Mouse (Mus musculus): ENCODE measurements around the gene Keap1. TPM values are rescaled to one million over a fixed set of nuclear protein-coding genes. Genes with fewer than 3 reads are reported as not detected.
"Not testable (repeated sequence)": the region's sequence is repeated elsewhere in the genome, so short reads cannot be mapped to it uniquely, and the experiment has no call there.

Gene Keap1
- polyA plus RNA-seq, 1 experiment = 41.5 TPM

DNA sequence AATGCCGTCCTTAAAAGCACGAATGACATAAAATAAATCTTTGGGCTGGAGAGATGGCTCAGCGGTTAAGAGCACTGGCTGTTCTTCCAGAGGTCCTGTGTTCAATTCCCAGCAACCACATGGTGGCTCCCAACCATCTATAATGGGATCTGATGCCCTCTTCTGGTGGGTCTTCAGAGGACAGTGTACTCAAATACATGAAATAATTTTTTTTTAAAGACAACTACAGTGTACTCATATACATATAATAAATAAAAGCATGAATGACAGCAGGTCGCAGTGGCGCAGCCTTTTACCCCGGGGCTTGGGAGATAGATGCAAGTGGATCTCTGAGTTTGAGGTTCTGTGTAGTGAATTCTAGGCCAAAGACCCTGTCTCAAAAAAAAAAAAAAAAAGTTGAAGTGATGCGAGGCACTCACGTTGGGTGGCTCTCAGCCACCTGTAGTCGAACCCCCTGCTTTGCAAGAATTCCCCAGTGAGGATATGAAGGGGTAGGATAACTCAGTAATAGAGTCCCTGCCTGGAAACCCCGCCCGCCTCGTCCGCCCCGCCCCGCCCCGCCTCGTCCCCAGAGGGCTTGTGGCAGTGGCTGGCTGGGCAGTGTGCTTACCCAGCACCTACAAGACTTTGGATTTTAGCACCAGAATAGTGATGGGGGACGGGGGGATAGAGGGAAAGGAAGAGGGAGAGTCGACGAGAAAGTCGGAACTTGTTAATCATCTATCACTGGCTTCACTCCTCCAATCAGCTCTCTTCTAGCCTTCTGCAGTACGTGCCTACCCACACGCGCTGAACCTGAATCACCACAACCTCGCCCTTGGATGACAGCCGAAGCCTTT, 14.4 kb downstream of the Keap1 start:
- no peaks in the 10 kb centered on the region for H3K79me3 ChIP-seq (ENCODE audit: low read depth)
- no peaks in the 10 kb centered on the region for H3K79me2 ChIP-seq (ENCODE audit: control insufficient read depth, insufficient read depth)
- peaks cover 2% of the 10 kb centered on the region for H3K36me3 ChIP-seq (ENCODE audit: control insufficient read depth, insufficient read depth)
- no peaks in the 10 kb centered on the region for H3K27me3 ChIP-seq (ENCODE audit: control insufficient read depth, insufficient read depth, insufficient read length)
- no peak for TF ChIP-seq MYOG (IDR thresholded peaks at IDR 0.05; ENCODE audit: control insufficient read depth, extremely low read depth, insufficient read length)
- TF ChIP-seq CEBPB (IDR thresholded peaks at IDR 0.05; ENCODE audit: low read depth) = no peak
- TF ChIP-seq MAX (IDR thresholded peaks at IDR 0.05) = peak; percentile 46
- H3K4me3 ChIP-seq (ENCODE audit: insufficient read depth, poor library complexity, severe bottlenecking) = no peak overlapping the region
- H3ac ChIP-seq (ENCODE audit: control insufficient read depth, insufficient read length, low read depth) = no peak overlapping the region

DNA sequence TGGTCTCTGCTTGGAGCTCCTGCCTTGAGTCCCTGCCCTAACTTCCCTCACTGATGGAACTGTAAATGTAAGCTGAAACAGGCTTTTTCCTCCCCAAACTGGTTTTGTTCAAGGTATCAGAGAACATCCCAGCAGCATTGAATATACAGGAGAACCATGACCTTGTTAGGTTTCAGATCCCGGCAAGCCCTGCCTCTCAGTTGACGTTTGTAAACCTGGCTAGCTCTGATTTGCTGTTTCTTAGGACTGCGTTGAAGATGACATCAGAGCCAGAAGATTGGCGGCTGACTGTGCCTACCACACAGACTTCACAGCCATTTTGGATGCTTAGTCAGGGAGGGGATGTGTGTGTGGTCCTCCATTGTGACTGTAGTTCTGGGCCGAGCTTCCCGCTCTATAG, 15.3 kb downstream of the Keap1 start:
- Histone ChIP-seq H3K79me3 (ENCODE audit: low read depth) (no peaks in the 10 kb centered on the region), H3K27me3 (ENCODE audit: control insufficient read depth, insufficient read depth, insufficient read length) (no peaks in the 10 kb centered on the region), H3K36me3 (ENCODE audit: control insufficient read depth, insufficient read depth) (no peaks in the 10 kb centered on the region), H3ac (ENCODE audit: control insufficient read depth, insufficient read length, low read depth) (no peak overlapping the region), H3K4me3 (ENCODE audit: insufficient read depth, poor library complexity, severe bottlenecking) (no peak overlapping the region), H3K79me2 (ENCODE audit: control insufficient read depth, insufficient read depth) (no peaks in the 10 kb centered on the region)
- TF ChIP-seq CTCF (IDR thresholded peaks at IDR 0.05; ENCODE audit: control insufficient read depth, insufficient read depth, insufficient read length) = no peak

DNA sequence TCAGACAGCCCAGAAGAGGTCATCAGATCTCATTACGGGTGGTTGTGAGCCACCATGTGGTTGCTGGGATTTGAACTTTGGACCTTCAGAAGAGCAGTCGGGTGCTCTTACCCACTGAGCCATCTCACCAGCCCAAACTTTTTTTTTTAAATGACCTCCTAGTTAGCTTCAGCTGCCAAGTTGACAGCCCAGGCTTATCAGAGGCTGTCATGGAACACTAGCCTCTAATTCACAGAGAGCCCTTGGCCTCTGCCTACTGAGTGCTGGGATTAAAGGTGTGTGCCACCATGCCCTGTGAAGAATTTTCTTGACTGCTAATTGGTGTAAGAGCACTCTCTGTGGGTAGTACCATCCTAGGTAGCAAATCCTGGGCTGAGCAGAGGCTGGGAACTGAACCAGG, 15.7 kb downstream of the Keap1 start:
- H3K4me3 ChIP-seq (ENCODE audit: insufficient read depth, poor library complexity, severe bottlenecking); H3K79me3 ChIP-seq (ENCODE audit: low read depth); H3K36me3 ChIP-seq (ENCODE audit: control insufficient read depth, insufficient read depth); H3K27me3 ChIP-seq (ENCODE audit: control insufficient read depth, insufficient read depth, insufficient read length); H3ac ChIP-seq (ENCODE audit: control insufficient read depth, insufficient read length, low read depth); H3K79me2 ChIP-seq (ENCODE audit: control insufficient read depth, insufficient read depth): not testable (repeated sequence)

DNA sequence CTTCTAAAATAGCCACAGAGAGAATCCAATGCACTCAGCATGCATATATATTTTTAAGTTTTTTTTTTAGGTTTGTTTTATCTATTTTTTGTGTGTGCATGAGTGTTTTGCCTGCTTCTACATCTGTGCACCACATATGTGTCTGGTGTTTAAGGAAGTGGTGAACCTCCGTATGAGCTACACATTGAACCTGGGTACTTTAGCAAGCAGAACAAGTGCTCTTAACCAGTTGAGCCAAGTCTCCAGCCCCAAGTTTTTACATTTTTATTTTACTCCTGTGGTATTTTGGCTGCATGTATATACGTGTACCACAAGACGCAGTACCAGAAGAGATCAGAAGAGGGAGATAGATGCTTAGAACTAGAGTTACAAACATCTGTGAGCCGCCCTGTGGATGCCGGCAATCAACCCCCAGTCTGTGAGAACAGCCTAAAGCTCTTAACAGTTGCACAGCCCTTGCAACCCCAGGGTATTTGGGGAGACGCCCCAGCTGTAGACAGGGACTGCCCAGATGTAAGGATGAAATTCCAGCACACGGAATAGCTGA, 17.7 kb downstream of the Keap1 start:
- Histone ChIP-seq H3K4me3 (ENCODE audit: insufficient read depth, poor library complexity, severe bottlenecking) (no peak overlapping the region), H3K79me3 (ENCODE audit: low read depth) (no peaks in the 10 kb centered on the region)

DNA sequence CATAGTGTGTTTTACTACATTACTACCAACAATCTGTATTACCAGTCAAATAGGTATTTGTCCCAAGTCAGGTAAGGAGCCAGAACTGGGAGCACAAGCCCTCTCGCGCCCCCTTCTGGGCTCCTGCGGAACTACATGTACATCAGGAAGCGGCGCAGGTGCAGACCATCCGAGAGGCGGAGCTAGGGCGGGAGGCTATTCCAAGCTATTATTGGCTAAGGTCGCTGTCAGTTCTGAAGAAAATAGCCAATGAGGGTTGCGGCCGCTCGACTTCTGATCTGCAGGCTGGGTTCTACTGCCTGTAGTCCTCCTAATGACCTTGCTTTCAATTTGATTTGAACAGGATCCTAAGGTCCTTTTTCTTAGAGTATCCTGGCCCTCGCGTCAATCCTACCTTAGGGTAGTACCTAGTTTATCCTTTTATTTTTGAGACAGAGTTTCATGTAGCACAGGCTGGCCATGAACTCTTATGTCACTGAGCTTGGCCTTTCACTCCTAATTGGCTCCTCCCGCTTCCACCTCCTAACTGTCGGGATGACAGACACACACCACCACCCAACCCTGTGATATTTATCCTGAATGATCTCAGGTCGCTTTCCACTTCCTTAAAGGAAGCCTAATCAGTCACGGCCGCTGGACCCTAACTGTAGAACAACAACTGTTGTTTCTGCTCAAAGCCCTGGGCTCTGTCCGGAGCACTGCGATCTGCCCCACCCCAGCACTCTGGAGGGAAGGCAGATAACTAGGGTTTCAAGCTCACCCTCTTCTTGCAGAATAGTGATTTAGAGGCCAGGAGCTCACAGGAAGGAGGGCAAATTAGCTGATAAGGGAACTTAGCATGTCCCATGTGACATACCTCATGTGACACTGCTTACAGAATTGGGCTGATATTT, 18.4 kb downstream of the Keap1 start:
- no peak overlapping the region for H3ac ChIP-seq (ENCODE audit: control insufficient read depth, insufficient read length, low read depth)
- TF ChIP-seq CTCF (IDR thresholded peaks at IDR 0.05; ENCODE audit: control insufficient read depth, insufficient read depth, insufficient read length) (peak; percentile 36), MYOG (IDR thresholded peaks at IDR 0.05; ENCODE audit: control insufficient read depth, extremely low read depth, insufficient read length) (no peak)
- no peaks in the 10 kb centered on the region for H3K79me2 ChIP-seq (ENCODE audit: control insufficient read depth, insufficient read depth)
- no peaks in the 10 kb centered on the region for H3K36me3 ChIP-seq (ENCODE audit: control insufficient read depth, insufficient read depth)
- H3K27me3 ChIP-seq (ENCODE audit: control insufficient read depth, insufficient read depth, insufficient read length) = no peaks in the 10 kb centered on the region
- H3K79me3 ChIP-seq (ENCODE audit: low read depth) = no peaks in the 10 kb centered on the region
- H3K4me3 ChIP-seq (ENCODE audit: insufficient read depth, poor library complexity, severe bottlenecking) = no peak overlapping the region

More for the DNA sequence above, 17.7 kb downstream of the Keap1 start:
- H3ac ChIP-seq (ENCODE audit: control insufficient read depth, insufficient read length, low read depth) = no peak overlapping the region
- H3K36me3 ChIP-seq (ENCODE audit: control insufficient read depth, insufficient read depth) = no peaks in the 10 kb centered on the region
- no peaks in the 10 kb centered on the region for H3K27me3 ChIP-seq (ENCODE audit: control insufficient read depth, insufficient read depth, insufficient read length)
- no peaks in the 10 kb centered on the region for H3K79me2 ChIP-seq (ENCODE audit: control insufficient read depth, insufficient read depth)
- no peak for TF ChIP-seq MYOG (IDR thresholded peaks at IDR 0.05; ENCODE audit: control insufficient read depth, extremely low read depth, insufficient read length)
- no peak for TF ChIP-seq USF1 (IDR thresholded peaks at IDR 0.05; ENCODE audit: low read depth)

DNA sequence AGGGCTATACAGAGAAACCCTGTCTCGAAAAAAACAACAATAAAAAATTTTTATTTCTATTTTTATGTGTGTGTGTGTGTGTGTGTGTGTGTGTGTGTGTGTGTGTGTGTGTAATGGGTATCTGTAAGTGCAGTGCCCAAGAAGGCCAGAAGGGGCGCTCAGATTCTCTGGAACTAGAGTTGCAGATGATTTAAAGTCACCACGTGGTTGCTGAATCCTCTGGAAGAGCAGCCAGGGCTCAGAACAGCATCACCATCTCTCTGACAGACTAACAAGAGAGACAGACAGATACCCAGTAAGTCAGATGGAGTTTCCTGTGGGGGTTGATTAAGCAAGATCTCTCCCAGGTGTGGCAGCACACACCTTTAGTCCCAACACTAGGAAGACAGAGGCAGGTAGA, 19.3 kb downstream of the Keap1 start:
- H3K79me2 ChIP-seq (ENCODE audit: control insufficient read depth, insufficient read depth) = no peaks in the 10 kb centered on the region
- H3K27me3 ChIP-seq (ENCODE audit: control insufficient read depth, insufficient read depth, insufficient read length) = no peaks in the 10 kb centered on the region
- no peak overlapping the region for H3ac ChIP-seq (ENCODE audit: control insufficient read depth, insufficient read length, low read depth)
- H3K36me3 ChIP-seq (ENCODE audit: control insufficient read depth, insufficient read depth) = no peaks in the 10 kb centered on the region
- H3K79me3 ChIP-seq (ENCODE audit: low read depth) = no peaks in the 10 kb centered on the region
- no peak overlapping the region for H3K4me3 ChIP-seq (ENCODE audit: insufficient read depth, poor library complexity, severe bottlenecking)
- no peak for TF ChIP-seq FOSL1 (IDR thresholded peaks at IDR 0.05; ENCODE audit: insufficient read depth, low read length, poor library complexity, severe bottlenecking)
- no peak for TF ChIP-seq MAX (IDR thresholded peaks at IDR 0.05)
- no peak for TF ChIP-seq CEBPB (IDR thresholded peaks at IDR 0.05; ENCODE audit: low read depth)
- TF ChIP-seq MYOG (IDR thresholded peaks at IDR 0.05; ENCODE audit: control insufficient read depth, extremely low read depth, insufficient read length) = no peak
- TF ChIP-seq USF1 (IDR thresholded peaks at IDR 0.05; ENCODE audit: low read depth) = no peak
- no peak for TF ChIP-seq CTCF (IDR thresholded peaks at IDR 0.05; ENCODE audit: control insufficient read depth, insufficient read depth, insufficient read length)
- TF ChIP-seq MYOD1 (IDR thresholded peaks at IDR 0.05; ENCODE audit: control insufficient read depth, insufficient read length, low read depth) = no peak

Data from C2C12 (cell line).